Mouse (Mus musculus): ENCODE results near the gene Dph1.

DNA sequence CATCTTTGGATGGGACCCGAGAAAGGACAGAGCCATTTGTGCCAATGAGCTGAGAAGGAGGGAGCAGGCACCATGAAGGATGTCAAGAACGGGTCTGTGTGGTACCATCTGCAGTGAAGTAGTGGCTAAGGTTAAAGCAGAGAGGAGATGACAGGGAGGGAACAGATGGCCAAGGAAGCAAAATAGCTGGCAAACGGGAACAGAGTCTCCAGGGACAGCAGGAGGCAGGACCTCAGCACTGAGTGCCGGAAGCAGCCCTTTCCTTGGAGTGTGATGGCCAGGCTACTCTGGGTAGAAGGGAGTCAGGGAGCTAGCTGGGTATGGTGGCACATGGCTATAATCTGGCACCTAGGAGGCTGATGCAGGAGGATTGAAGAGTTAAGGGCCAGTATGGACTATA is 7.8 kb upstream of the Dph1 start:
- TF ChIP-seq CTCF (IDR thresholded peaks at IDR 0.05; ENCODE audit: low read depth) (no peak), EP300 (IDR thresholded peaks at IDR 0.05; ENCODE audit: low read depth) (no peak)

Measured in heart, postnatal 0 days (tissue).